Mouse (Mus musculus) liver, postnatal 0 days (tissue): ENCODE measurements around the gene Oosp3. TPM values are rescaled to one million over a fixed set of nuclear protein-coding genes. Genes with fewer than 3 reads are reported as not detected.

Experiments
- ATAC-seq: fragments of 200-750 bp; cut with Nextera tagmentation; 2 replicates; pipeline ENCODE4 v1.8.0; 2017; ENCODE audit warnings: mild to moderate bottlenecking, moderate library complexity
- DNase-seq: peaks from one replicate; pipeline ENCODE4 v3.0.0-alpha.2; 2016
- H3K27ac ChIP-seq: fragments of 300-500 bp; sonication (generic); 2 replicates; pipeline ENCODE4 v1.5.1; 2014; ENCODE audit warnings: antibody characterized with exemption, moderate library complexity, mild to moderate bottlenecking, low read depth
- H3K27me3 ChIP-seq: fragments of 300-500 bp; sonication (generic); 2 replicates; pipeline ENCODE4 v1.6.1; 2014; ENCODE audit warnings: low read length, control low read depth, mixed read lengths; ENCODE audit not compliant: insufficient read depth
- H3K36me3 ChIP-seq: fragments of 300-500 bp; sonication (generic); replicated peaks from 2 replicates; pipeline ENCODE4 v1.6.1; 2014; ENCODE audit warnings: mild to moderate bottlenecking, control low read depth, low read length, moderate library complexity, mixed read lengths; ENCODE audit not compliant: insufficient read depth
- H3K4me1 ChIP-seq: fragments of 300-500 bp; sonication (generic); 2 replicates; pipeline ENCODE4 v1.6.1; 2014; ENCODE audit warnings: antibody characterized with exemption, mild to moderate bottlenecking, control low read depth; ENCODE audit not compliant: insufficient read depth
- H3K4me2 ChIP-seq: fragments of 300-500 bp; sonication (generic); 2 replicates; pipeline ENCODE4 v1.6.1; 2014; ENCODE audit warnings: low read depth, mild to moderate bottlenecking, low read length, moderate library complexity, mixed read lengths
- H3K4me3 ChIP-seq: fragments of 300-500 bp; sonication (generic); 2 replicates; pipeline ENCODE4 v1.5.1; 2014; ENCODE audit warnings: low read depth, low read length
- H3K9ac ChIP-seq: fragments of 300-500 bp; sonication (generic); replicated peaks from 2 replicates; pipeline ENCODE4 v1.6.1; 2014; ENCODE audit warnings: mild to moderate bottlenecking, moderate library complexity
- H3K9me3 ChIP-seq: fragments of 300-500 bp; sonication (generic); 2 replicates; pipeline ENCODE4 v1.6.1; 2016; ENCODE audit warnings: mild to moderate bottlenecking, control low read depth, low read length, mixed read lengths
- CTCF ChIP-seq: sonication (generic); IDR thresholded peaks from 2 replicates; pipeline ENCODE4 v1.5.1; 2016; ENCODE audit warnings: antibody characterized with exemption, low read depth
- EP300 ChIP-seq: IDR thresholded peaks from 2 replicates; pipeline ENCODE4 v1.6.1; 2016; ENCODE audit warnings: antibody characterized with exemption, low read depth, mild to moderate bottlenecking
- WGBS: fragments of 180-500 bp; shearing (Covaris S2); extraction: QIAGEN DNeasy Blood & Tissue Kit; methylation state at CpG from one replicate; pipeline ENCODE4 v1.1.7; 2014; ENCODE audit not compliant: insufficient replicate concordance; 5-methylcytosine and 5-hydroxymethylcytosine counted together
- polyA plus RNA-seq: library from polyadenylated mRNA; unstranded; fragments of >200 nt; fragmentation: Nextera tagmentation; extraction: Ambion mirVana; gene quantifications from 2 replicates; pipeline ENCODE4 v1.2.1, GENCODE M21; 2015

The Oosp3 gene
- polyA plus RNA-seq: not detected in 2 replicates

- Histone ChIP-seq H3K36me3 (no peaks in the 10 kb centered on the region), H3K27me3 (no peaks in the 10 kb centered on the region), H3K27ac (no peak within 1 kb of the TSS), H3K4me2 (no peak within 1 kb of the TSS), H3K4me1 (no peaks in the 10 kb centered on the region), H3K9ac (no peak within 1 kb of the TSS), H3K4me3 (no peak within 1 kb of the TSS), H3K9me3 (no peaks in the 10 kb centered on the region)
- WGBS: 83% methylated on average over 2 of the region's 2 CpGs
- DNase-seq: no peak
- TF ChIP-seq CTCF: no peak
- TF ChIP-seq EP300: no peak
- ATAC-seq: no peak
Observed at GRCm38 (mm10) chr19:11696755-11697154, at the start of gene Oosp3. Gene Oosp3, plus strand, starts transcription at chr19:11697055.

GRCm38 (mm10) chr19:11649564-11649963 is 47.3 kb upstream of the Oosp3 start:
- no peaks in the 10 kb centered on the region for H3K4me1 ChIP-seq
- DNase-seq (no peak), ATAC-seq (no peak)
- TF ChIP-seq CTCF: no peak
- TF ChIP-seq EP300: no peak
- no peaks in the 10 kb centered on the region for H3K9me3 ChIP-seq
- H3K27ac ChIP-seq: no peak overlapping the region
- no peak overlapping the region for H3K4me2 ChIP-seq
- no peak overlapping the region for H3K9ac ChIP-seq
- no peaks in the 10 kb centered on the region for H3K36me3 ChIP-seq
- WGBS: 73% methylated on average over 4 of the region's 4 CpGs
- H3K4me3 ChIP-seq: no peak overlapping the region
- no peaks in the 10 kb centered on the region for H3K27me3 ChIP-seq

- no peak overlapping the region for H3K27ac ChIP-seq
- H3K4me1 ChIP-seq: 0 out of 2 replicates have a peak, but pooled peaks cover 2% of the 10 kb centered on the region
- TF ChIP-seq CTCF (no peak), EP300 (no peak)
- WGBS: 55% methylated on average over 2 of the region's 2 CpGs
- no peak overlapping the region for H3K9ac ChIP-seq
- no peak for DNase-seq
- H3K9me3 ChIP-seq: no peaks in the 10 kb centered on the region
- no peaks in the 10 kb centered on the region for H3K27me3 ChIP-seq
- no peaks in the 10 kb centered on the region for H3K36me3 ChIP-seq
- H3K4me3 ChIP-seq: no peak overlapping the region
- ATAC-seq: no peak
- peak overlapping the region; percentile 15; the same call in 1 of the 2 replicates for H3K4me2 ChIP-seq
Observed at GRCm38 (mm10) chr19:11659142-11659541, 37.7 kb upstream of the Oosp3 start.

GRCm38 (mm10) chr19:11660459-11660858 is 36.4 kb upstream of the Oosp3 start, which contains the start of gene Oosp2:
Gene Oosp2, minus strand, starts transcription at chr19:11660559.
- Histone ChIP-seq H3K27ac (no peak within 1 kb of the TSS), H3K36me3 (no peaks in the 10 kb centered on the region), H3K9me3 (no peaks in the 10 kb centered on the region), H3K9ac (no peak within 1 kb of the TSS), H3K4me3 (no peak within 1 kb of the TSS), H3K4me1 (0 out of 2 replicates have a peak, but pooled peaks cover 2% of the 10 kb centered on the region), H3K4me2 (peak within 1 kb of the TSS; percentile 15; the same call in 1 of the 2 replicates), H3K27me3 (no peaks in the 10 kb centered on the region)
- ATAC-seq (no peak), DNase-seq (no peak)
- 82% methylated on average over 5 of the region's 5 CpGs for WGBS
- TF ChIP-seq EP300: no peak
- no peak for TF ChIP-seq CTCF

GRCm38 (mm10) chr19:11661562-11661961 is 35.3 kb upstream of the Oosp3 start:
- no peak for ATAC-seq
- Histone ChIP-seq H3K4me2 (no peak overlapping the region), H3K27me3 (no peaks in the 10 kb centered on the region), H3K4me3 (no peak overlapping the region), H3K27ac (no peak overlapping the region), H3K9me3 (no peaks in the 10 kb centered on the region), H3K9ac (no peak overlapping the region), H3K36me3 (no peaks in the 10 kb centered on the region), H3K4me1 (0 out of 2 replicates have a peak, but pooled peaks cover 2% of the 10 kb centered on the region)
- TF ChIP-seq EP300 (0 out of 2 replicates have a peak, but pooled peaks have one; percentile 42), CTCF (no peak)
- no peak for DNase-seq

GRCm38 (mm10) chr19:11690839-11691238 is 6.0 kb upstream of the Oosp3 start, which contains the start of gene Oosp1:
Gene Oosp1, minus strand, starts transcription at chr19:11691150.
- TF ChIP-seq EP300 (no peak), CTCF (no peak)
- 41% methylated on average over 5 of the region's 5 CpGs for WGBS
- H3K27ac ChIP-seq: no peak within 1 kb of the TSS
- H3K27me3 ChIP-seq: no peaks in the 10 kb centered on the region
- DNase-seq (no peak), ATAC-seq (no peak)
- no peak within 1 kb of the TSS for H3K4me3 ChIP-seq
- no peaks in the 10 kb centered on the region for H3K4me1 ChIP-seq
- H3K9me3 ChIP-seq: no peaks in the 10 kb centered on the region
- no peaks in the 10 kb centered on the region for H3K36me3 ChIP-seq
- H3K4me2 ChIP-seq: no peak within 1 kb of the TSS
- H3K9ac ChIP-seq: no peak within 1 kb of the TSS

GRCm38 (mm10) chr19:11691454-11691853 is 5.4 kb upstream of the Oosp3 start:
- DNase-seq: no peak
- H3K4me2 ChIP-seq: no peak overlapping the region
- H3K9ac ChIP-seq: no peak overlapping the region
- H3K4me3 ChIP-seq: no peak overlapping the region
- H3K27me3 ChIP-seq: no peaks in the 10 kb centered on the region
- no peaks in the 10 kb centered on the region for H3K36me3 ChIP-seq
- no peak overlapping the region for H3K27ac ChIP-seq
- TF ChIP-seq CTCF (no peak), EP300 (no peak)
- H3K9me3 ChIP-seq: no peaks in the 10 kb centered on the region
- WGBS: 62% methylated on average over 1 of the region's 1 CpGs
- ATAC-seq: no peak
- no peaks in the 10 kb centered on the region for H3K4me1 ChIP-seq
